Mouse (Mus musculus) embryonic facial prominence, embryonic 15.5 days (tissue): ENCODE results near the gene Flvcr1. TPM values are rescaled to one million over a fixed set of nuclear protein-coding genes. Genes with fewer than 3 reads are reported as not detected.
A peak's percentile ranks its signal among the peaks of the same experiment; 100 is the strongest.

Experiments
- ATAC-seq: fragments of 200-750 bp; cut with Nextera tagmentation; 2 replicates; pipeline ENCODE4 v1.8.0; 2017; ENCODE audit warnings: low read depth, moderate TSS enrichment; ENCODE audit not compliant: insufficient number of reproducible peaks, low FRiP score, low TSS enrichment
- H3K27ac ChIP-seq: fragments of 300-500 bp; sonication (generic); replicated peaks from 2 replicates; pipeline ENCODE4 v1.5.1; 2015; ENCODE audit warnings: mild to moderate bottlenecking, inconsistent platforms
- H3K27me3 ChIP-seq: fragments of 300-500 bp; sonication (generic); 2 replicates; pipeline ENCODE4 v1.6.1; 2015; ENCODE audit warnings: inconsistent platforms
- H3K36me3 ChIP-seq: fragments of 300-500 bp; sonication (generic); 2 replicates; pipeline ENCODE4 v1.6.1; 2015; ENCODE audit warnings: mild to moderate bottlenecking, inconsistent platforms
- H3K4me1 ChIP-seq: fragments of 300-500 bp; sonication (generic); 2 replicates; pipeline ENCODE4 v1.6.1; 2015; ENCODE audit warnings: inconsistent platforms
- H3K4me2 ChIP-seq: fragments of 300-500 bp; sonication (generic); replicated peaks from 2 replicates; pipeline ENCODE4 v1.6.1; 2015; ENCODE audit warnings: mild to moderate bottlenecking, inconsistent platforms
- H3K4me3 ChIP-seq: fragments of 300-500 bp; sonication (generic); replicated peaks from 2 replicates; pipeline ENCODE4 v1.5.1; 2015; ENCODE audit warnings: mild to moderate bottlenecking, inconsistent platforms
- H3K9ac ChIP-seq: fragments of 300-500 bp; sonication (generic); 2 replicates; pipeline ENCODE4 v1.6.1; 2015; ENCODE audit warnings: inconsistent platforms
- H3K9me3 ChIP-seq: fragments of 300-500 bp; sonication (generic); replicated peaks from 2 replicates; pipeline ENCODE4 v1.6.1; 2016; ENCODE audit warnings: inconsistent platforms
- WGBS: fragments of 180-500 bp; shearing (Covaris S2); methylation state at CpG from one replicate; pipeline ENCODE4 v1.1.7; 2015; 5-methylcytosine and 5-hydroxymethylcytosine counted together
- polyA plus RNA-seq: library from polyadenylated mRNA; unstranded; fragments of >200 nt; fragmentation: Nextera tagmentation; extraction: Ambion mirVana; gene quantifications from 2 replicates; pipeline ENCODE4 v1.2.1, GENCODE M21; 2015

The Flvcr1 gene
- polyA plus RNA-seq, 1 experiment from 2014 or later = 5.9 TPM

- Histone ChIP-seq H3K36me3 (peaks cover 13% of the 10 kb centered on the region), H3K4me1 (peaks cover 10% of the 10 kb centered on the region), H3K9me3 (no peaks in the 10 kb centered on the region), H3K9ac (peak within 1 kb of the TSS; percentile 73), H3K4me2 (peak within 1 kb of the TSS; percentile 92), H3K27me3 (no peaks in the 10 kb centered on the region), H3K4me3 (peak within 1 kb of the TSS; percentile 83), H3K27ac (peak within 1 kb of the TSS; percentile 65)
- WGBS = under 1% methylated on average over 56 of the region's 56 CpGs
- peak; percentile 83 for ATAC-seq
Observed at GRCm38 (mm10) chr1:191062781-191063485, 37.0 kb upstream of the Flvcr1 start, which contains the start of the genes Tatdn3 and Nsl1. TSS of gene Tatdn3 (minus strand) at chr1:191062932. TSS of gene Nsl1 (plus strand) at chr1:191063012.

GRCm38 (mm10) chr1:191062241-191062780 lies 36.4 kb upstream of the Flvcr1 start:
- Histone ChIP-seq H3K9ac (peak overlapping the region; percentile 73), H3K4me2 (peak overlapping the region; percentile 92), H3K9me3 (no peaks in the 10 kb centered on the region), H3K27ac (peak overlapping the region; percentile 65), H3K4me3 (peak overlapping the region; percentile 83), H3K27me3 (no peaks in the 10 kb centered on the region), H3K4me1 (peaks cover 10% of the 10 kb centered on the region), H3K36me3 (peaks cover 9% of the 10 kb centered on the region)
- 3% methylated on average over 15 of the region's 15 CpGs for WGBS
- ATAC-seq = peak; percentile 51

- no peak for ATAC-seq
- no peak overlapping the region for H3K4me3 ChIP-seq
- no peak overlapping the region for H3K4me2 ChIP-seq
- no peaks in the 10 kb centered on the region for H3K4me1 ChIP-seq
- 60% methylated on average over 3 of the region's 3 CpGs for WGBS
- no peak overlapping the region for H3K9ac ChIP-seq
- H3K27ac ChIP-seq = no peak overlapping the region
- H3K27me3 ChIP-seq = no peaks in the 10 kb centered on the region
- no peaks in the 10 kb centered on the region for H3K36me3 ChIP-seq
- no peaks in the 10 kb centered on the region for H3K9me3 ChIP-seq
Observed at GRCm38 (mm10) chr1:191057461-191057860, 31.5 kb upstream of the Flvcr1 start.

- Histone ChIP-seq H3K4me3 (no peak overlapping the region), H3K4me2 (no peak overlapping the region), H3K27me3 (no peaks in the 10 kb centered on the region), H3K4me1 (no peaks in the 10 kb centered on the region), H3K9ac (no peak overlapping the region), H3K27ac (no peak overlapping the region), H3K36me3 (no peaks in the 10 kb centered on the region), H3K9me3 (no peaks in the 10 kb centered on the region)
- WGBS = 72% methylated on average over 2 of the region's 2 CpGs
- ATAC-seq = no peak
Observed at GRCm38 (mm10) chr1:191055533-191055873, 29.5 kb upstream of the Flvcr1 start.

- H3K4me2 ChIP-seq = no peak overlapping the region
- H3K9ac ChIP-seq = no peak overlapping the region
- H3K4me3 ChIP-seq = no peak overlapping the region
- H3K27me3 ChIP-seq = no peaks in the 10 kb centered on the region
- 65% methylated on average over 8 of the region's 8 CpGs for WGBS
- no peaks in the 10 kb centered on the region for H3K36me3 ChIP-seq
- no peaks in the 10 kb centered on the region for H3K4me1 ChIP-seq
- no peak overlapping the region for H3K27ac ChIP-seq
- no peaks in the 10 kb centered on the region for H3K9me3 ChIP-seq
- ATAC-seq = no peak
Observed at GRCm38 (mm10) chr1:191054870-191055532, 29.0 kb upstream of the Flvcr1 start.

- H3K27ac ChIP-seq = no peak overlapping the region
- no peak for ATAC-seq
- no peaks in the 10 kb centered on the region for H3K4me1 ChIP-seq
- H3K9ac ChIP-seq = no peak overlapping the region
- 94% methylated on average over 3 of the region's 3 CpGs for WGBS
- H3K36me3 ChIP-seq = no peaks in the 10 kb centered on the region
- no peak overlapping the region for H3K4me3 ChIP-seq
- H3K4me2 ChIP-seq = no peak overlapping the region
- H3K27me3 ChIP-seq = no peaks in the 10 kb centered on the region
- no peaks in the 10 kb centered on the region for H3K9me3 ChIP-seq
Observed at GRCm38 (mm10) chr1:191053555-191053954, 27.6 kb upstream of the Flvcr1 start.

- no peaks in the 10 kb centered on the region for H3K4me1 ChIP-seq
- ATAC-seq = no peak
- H3K9me3 ChIP-seq = no peaks in the 10 kb centered on the region
- H3K4me2 ChIP-seq = no peak overlapping the region
- no peak overlapping the region for H3K27ac ChIP-seq
- WGBS = 61% methylated on average over 7 of the region's 7 CpGs
- H3K4me3 ChIP-seq = no peak overlapping the region
- no peaks in the 10 kb centered on the region for H3K36me3 ChIP-seq
- no peak overlapping the region for H3K9ac ChIP-seq
- H3K27me3 ChIP-seq = no peaks in the 10 kb centered on the region
Observed at GRCm38 (mm10) chr1:191046231-191046824, 20.4 kb upstream of the Flvcr1 start.

- no peaks in the 10 kb centered on the region for H3K36me3 ChIP-seq
- H3K9me3 ChIP-seq = no peaks in the 10 kb centered on the region
- H3K4me3 ChIP-seq = no peak overlapping the region
- WGBS = 100% methylated on average over 2 of the region's 2 CpGs
- ATAC-seq = no peak
- H3K27ac ChIP-seq = no peak overlapping the region
- no peaks in the 10 kb centered on the region for H3K4me1 ChIP-seq
- no peaks in the 10 kb centered on the region for H3K27me3 ChIP-seq
- no peak overlapping the region for H3K9ac ChIP-seq
- no peak overlapping the region for H3K4me2 ChIP-seq
Observed at GRCm38 (mm10) chr1:191045264-191045663, 19.3 kb upstream of the Flvcr1 start.

- Histone ChIP-seq H3K9me3 (no peaks in the 10 kb centered on the region), H3K27me3 (no peaks in the 10 kb centered on the region), H3K9ac (no peak overlapping the region), H3K4me2 (no peak overlapping the region), H3K4me3 (no peak overlapping the region), H3K27ac (no peak overlapping the region), H3K36me3 (no peaks in the 10 kb centered on the region), H3K4me1 (no peaks in the 10 kb centered on the region)
- ATAC-seq = no peak
- WGBS = 74% methylated on average over 3 of the region's 3 CpGs
Observed at GRCm38 (mm10) chr1:191042688-191043087, 16.7 kb upstream of the Flvcr1 start.

- 71% methylated on average over 5 of the region's 5 CpGs for WGBS
- Histone ChIP-seq H3K9me3 (no peaks in the 10 kb centered on the region), H3K4me2 (no peak overlapping the region), H3K9ac (no peak overlapping the region), H3K4me1 (no peaks in the 10 kb centered on the region), H3K27ac (no peak overlapping the region), H3K4me3 (no peak overlapping the region), H3K36me3 (no peaks in the 10 kb centered on the region), H3K27me3 (no peaks in the 10 kb centered on the region)
- ATAC-seq = no peak
Observed at GRCm38 (mm10) chr1:191042106-191042505, 16.1 kb upstream of the Flvcr1 start.

- Histone ChIP-seq H3K4me3 (no peak overlapping the region), H3K4me2 (no peak overlapping the region), H3K4me1 (no peaks in the 10 kb centered on the region), H3K27me3 (no peaks in the 10 kb centered on the region), H3K27ac (no peak overlapping the region), H3K36me3 (no peaks in the 10 kb centered on the region), H3K9me3 (no peaks in the 10 kb centered on the region), H3K9ac (no peak overlapping the region)
- no peak for ATAC-seq
Observed at GRCm38 (mm10) chr1:191041352-191041751, 15.4 kb upstream of the Flvcr1 start.
